Mouse (Mus musculus) urinary bladder, postnatal 0 days (tissue): Measurements from ENCODE around the gene Klk6. TPM values are rescaled to one million over a fixed set of nuclear protein-coding genes. Genes with fewer than 3 reads are reported as not detected.

Source experiments
- polyA plus RNA-seq: library from polyadenylated mRNA; unstranded; fragments of >200 nt; fragmentation: Nextera tagmentation; extraction: Ambion mirVana; gene quantifications from 2 replicates; pipeline ENCODE4 v1.2.1, GENCODE M21; 2015

Klk6 gene
- 0.40 and 0.65 TPM in 2 replicates for polyA plus RNA-seq

GRCm38 (mm10) chr7:43824199-43824598 is at the start of gene Klk6:
Gene Klk6 (plus strand): TSS chr7:43824499.

DNA sequence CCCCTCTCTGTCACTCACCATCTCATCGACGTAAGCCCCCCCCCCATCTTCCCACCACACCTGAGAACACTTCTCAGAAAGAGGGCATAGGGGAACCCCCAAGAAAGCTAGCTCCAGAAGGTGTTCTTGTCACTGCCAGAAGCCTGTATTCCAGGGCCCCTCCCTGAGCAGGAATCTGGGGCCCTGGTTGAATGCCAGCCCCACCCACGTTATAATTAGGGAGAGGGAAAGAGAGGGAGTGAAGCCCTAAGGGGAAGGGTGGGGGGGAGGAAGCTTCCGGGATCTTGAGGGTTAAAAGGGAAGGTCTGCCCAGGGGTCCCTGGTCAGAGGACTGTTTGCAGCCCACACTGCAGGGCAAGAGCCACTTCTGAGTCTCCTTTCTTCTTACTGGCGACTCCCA is 43.6 kb upstream of the Klk6 start, which contains the start of gene Klk10:
Gene Klk10 (plus strand): TSS at position 290 of the 400 bp plus-strand sequence.

GRCm38 (mm10) chr7:43791591-43791990 is 32.7 kb upstream of the Klk6 start, which contains the start of gene Klk9:
Gene Klk9 (plus strand): TSS chr7:43791891.

GRCm38 (mm10) chr7:43797333-43797769 is 26.9 kb upstream of the Klk6 start, which contains the start of gene Klk8:
Gene Klk8 (plus strand): TSS chr7:43797577.

GRCm38 (mm10) chr7:43810994-43811393 is 13.3 kb upstream of the Klk6 start, which contains the start of gene Klk7:
Gene Klk7 (plus strand): TSS chr7:43811294.

DNA sequence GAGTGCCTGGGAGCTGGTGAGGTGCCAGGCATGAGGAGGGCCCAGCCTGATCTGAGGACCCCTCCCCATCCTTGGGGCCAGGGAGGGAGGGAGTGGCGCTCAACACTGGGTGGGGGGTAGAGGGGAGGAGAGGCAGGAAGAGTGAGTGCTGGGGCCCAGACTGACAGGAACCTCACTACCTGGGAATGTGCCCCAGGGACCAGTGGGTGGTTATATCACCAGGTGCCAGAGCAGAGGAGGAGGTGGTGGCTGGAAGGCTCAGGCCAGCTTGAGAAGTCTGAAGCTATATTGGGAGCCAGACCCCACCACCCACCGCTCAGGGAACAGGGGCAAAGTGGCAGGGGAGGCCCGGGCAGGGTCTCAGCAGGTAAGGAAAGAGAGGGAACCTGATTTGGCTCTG is 17.4 kb downstream of the Klk6 start, which contains the start of gene Klk5:
Gene Klk5 (plus strand): TSS at position 271 of the 400 bp plus-strand sequence.

GRCm38 (mm10) chr7:43880912-43881311 is 56.6 kb downstream of the Klk6 start, which contains the start of gene Klk4:
Gene Klk4 (plus strand): TSS chr7:43881160.

Other genes with a start within 250 kb of the Klk6 start
- 4.7 and 6.3 TPM in 2 replicates for gene Zfp719, start 244.9 kb upstream of the Klk6 start, polyA plus RNA-seq
- gene Zfp819, start 217.3 kb upstream of the Klk6 start, polyA plus RNA-seq = 0.07 TPM in 1 of 2 replicates, not detected in the other
- not detected in 2 replicates for gene Ceacam18, start 189.8 kb upstream of the Klk6 start, polyA plus RNA-seq
- 0.70 and 1.1 TPM in 2 replicates for gene Siglece, start 164.3 kb upstream of the Klk6 start, polyA plus RNA-seq
- gene Ctu1, start 152.5 kb upstream of the Klk6 start, polyA plus RNA-seq = 7.5 and 8.4 TPM in 2 replicates
- 0.14 TPM in 1 of 2 replicates, not detected in the other for gene Klk14, start 134.1 kb upstream of the Klk6 start, polyA plus RNA-seq
- 0.13 and 0.15 TPM in 2 replicates for gene Klk13, start 111.9 kb upstream of the Klk6 start, polyA plus RNA-seq
- not detected in 2 replicates for gene Klk12, start 55.6 kb upstream of the Klk6 start, polyA plus RNA-seq
- gene Klk11, start 49.9 kb upstream of the Klk6 start, polyA plus RNA-seq = 0.17 TPM in 1 of 2 replicates, not detected in the other
- 0.91 and 1.4 TPM in 2 replicates for gene Klk10, start 43.5 kb upstream of the Klk6 start, polyA plus RNA-seq
- 0.11 and 0.17 TPM in 2 replicates for gene Klk9, start 32.6 kb upstream of the Klk6 start, polyA plus RNA-seq
- gene Klk8, start 26.9 kb upstream of the Klk6 start, polyA plus RNA-seq = 10.9 and 17.2 TPM in 2 replicates
- not detected in 2 replicates for gene Klk7, start 13.2 kb upstream of the Klk6 start, polyA plus RNA-seq
- not detected in 2 replicates for gene Klk5, start 17.5 kb downstream of the Klk6 start, polyA plus RNA-seq
- not detected in 2 replicates for gene Klk4, start 56.7 kb downstream of the Klk6 start, polyA plus RNA-seq
- not detected in 2 replicates for gene Klk15, start 109.2 kb downstream of the Klk6 start, polyA plus RNA-seq
- not detected in 2 replicates for gene Klk1b8, start 126.2 kb downstream of the Klk6 start, polyA plus RNA-seq
- not detected in 2 replicates for gene Klk1b1, start 142.3 kb downstream of the Klk6 start, polyA plus RNA-seq
- gene Klk1b9, start 151.6 kb downstream of the Klk6 start, polyA plus RNA-seq = not detected in 2 replicates
- gene Klk1b11, start 171.4 kb downstream of the Klk6 start, polyA plus RNA-seq = not detected in 2 replicates
- gene Klk1b26, start 187.7 kb downstream of the Klk6 start, polyA plus RNA-seq = not detected in 2 replicates
- gene Klk1b27, start 227.8 kb downstream of the Klk6 start, polyA plus RNA-seq = not detected in 2 replicates